Mouse (Mus musculus) stomach, adult 2 months (tissue): ENCODE data around the gene Il1f5. TPM values are rescaled to one million over a fixed set of nuclear protein-coding genes. Genes with fewer than 3 reads are reported as not detected.

ENCODE experiments used
- polyA plus RNA-seq: library from polyadenylated mRNA; depleted of rRNA; stranded (reverse); fragments of >200 nt; gene quantifications from 2 replicates; pipeline ENCODE4 v1.2.3, GENCODE M21; 2012; rRNA removed

Gene Il1f5
- polyA plus RNA-seq = 18.0 and 41.2 TPM in 2 replicates

DNA sequence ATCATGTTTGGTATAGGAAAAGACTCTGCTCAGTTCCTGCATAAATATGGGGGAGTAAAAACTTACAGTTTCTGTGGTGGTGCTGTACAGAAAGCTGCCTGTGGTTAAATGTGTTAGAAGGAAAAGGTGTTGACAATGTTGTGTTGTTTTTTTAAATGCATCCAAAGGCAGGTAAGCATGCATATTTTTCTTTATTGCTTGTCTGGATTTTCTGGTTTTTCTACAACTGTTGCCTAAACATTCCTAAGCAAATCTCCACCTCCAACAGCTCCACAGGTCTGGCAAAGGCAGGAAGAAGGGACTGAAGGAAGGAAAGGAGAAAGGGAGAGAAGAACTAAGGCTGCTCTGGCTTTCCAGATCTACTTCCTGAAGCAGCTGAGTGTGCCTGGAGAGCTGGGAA, at the start of gene Il1f5:
Gene Il1f5 (plus strand): TSS at position 301 of the 400 bp plus-strand sequence.

DNA sequence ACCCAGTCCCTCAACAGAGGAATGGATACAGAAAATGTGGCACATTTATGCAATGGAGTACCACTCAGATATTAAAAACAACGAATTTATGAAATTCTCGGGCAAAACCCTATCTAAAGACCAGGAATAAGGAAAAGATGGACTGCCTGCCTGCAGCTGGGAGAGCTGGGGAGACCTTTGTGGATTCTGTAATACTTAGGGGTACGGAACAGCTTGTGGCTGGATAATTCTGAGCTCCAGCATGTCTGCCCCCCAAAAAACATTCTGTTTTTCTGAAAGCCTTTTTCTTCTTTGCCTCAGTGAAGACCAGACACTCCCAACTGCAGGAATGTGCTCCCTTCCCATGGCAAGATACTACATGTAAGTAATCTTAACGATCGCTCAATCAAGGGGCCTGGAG, 14.1 kb downstream of the Il1f5 start, which contains the start of gene Il1f10:
Gene Il1f10 (plus strand): TSS at position 301 of the 400 bp plus-strand sequence.

Other genes starting within 250 kb of the Il1f5 start
- 0.10 TPM in 1 of 2 replicates, not detected in the other for gene Hnmt, start 227.6 kb upstream of the Il1f5 start, polyA plus RNA-seq
- gene Tbpl2, start 180.4 kb upstream of the Il1f5 start, polyA plus RNA-seq = not detected in 2 replicates
- gene Il1f8, start 123.8 kb upstream of the Il1f5 start, polyA plus RNA-seq = 1.0 and 1.2 TPM in 2 replicates
- 1.0 and 1.1 TPM in 2 replicates for gene Il1f9, start 90.5 kb upstream of the Il1f5 start, polyA plus RNA-seq
- 2.3 and 3.2 TPM in 2 replicates for gene Il1f6, start 61.5 kb upstream of the Il1f5 start, polyA plus RNA-seq
- not detected in 2 replicates for gene Il1f10, start 14.2 kb downstream of the Il1f5 start, polyA plus RNA-seq
- 2.6 and 2.7 TPM in 2 replicates for gene Il1rn, start 59.9 kb downstream of the Il1f5 start, polyA plus RNA-seq
- 7.4 and 10.1 TPM in 2 replicates for gene Psd4, start 90.6 kb downstream of the Il1f5 start, polyA plus RNA-seq
- 0.08 TPM in 1 of 2 replicates, not detected in the other for gene Pax8, start 198.6 kb downstream of the Il1f5 start, polyA plus RNA-seq